Mouse (Mus musculus) liver, adult 2 months (tissue): ENCODE results near the gene Nhsl1. TPM values are rescaled to one million over a fixed set of nuclear protein-coding genes. Genes with fewer than 3 reads are reported as not detected.
"Not testable (repeated sequence)": the region's sequence is repeated elsewhere in the genome, so short reads cannot be mapped to it uniquely, and the experiment has no call there.

Experiments used
- DNase-seq: peaks from one replicate; pipeline ENCODE4 v3.0.0-alpha.2; 2011; ENCODE audit warnings: low read depth, low spot score; ENCODE audit errors: extremely low read depth
- H3K27ac ChIP-seq: fragments of 200-500 bp; replicated peaks from 2 replicates; pipeline ENCODE4 v1.5.1; 2012; ENCODE audit warnings: low read depth, mild to moderate bottlenecking, control low read depth, inconsistent platforms, low read length; ENCODE audit not compliant: insufficient read depth
- H3K27me3 ChIP-seq: fragments of 200-500 bp; 2 replicates; pipeline ENCODE4 v1.6.1; 2012; ENCODE audit warnings: mild to moderate bottlenecking, moderate library complexity, low read length, inconsistent platforms; ENCODE audit not compliant: control insufficient read depth, insufficient read depth
- H3K36me3 ChIP-seq: fragments of 200-500 bp; 2 replicates; pipeline ENCODE4 v1.6.1; 2012; ENCODE audit warnings: low read length, inconsistent platforms; ENCODE audit not compliant: control insufficient read depth, insufficient read depth
- H3K4me1 ChIP-seq: fragments of 200-500 bp; 2 replicates; pipeline ENCODE4 v1.6.1; 2011; ENCODE audit warnings: low read length; ENCODE audit not compliant: control insufficient read depth, insufficient read depth
- H3K4me3 ChIP-seq: fragments of 200-500 bp; 2 replicates; pipeline ENCODE4 v1.5.1; 2011; ENCODE audit warnings: low read depth, mild to moderate bottlenecking, control low read depth, low read length, moderate library complexity; ENCODE audit not compliant: insufficient read depth
- H3K79me2 ChIP-seq: fragments of 200-500 bp; 2 replicates; pipeline ENCODE4 v1.6.1; 2012; ENCODE audit warnings: inconsistent platforms, mild to moderate bottlenecking, low read length, moderate library complexity; ENCODE audit not compliant: control insufficient read depth, insufficient read depth
- H3K9ac ChIP-seq: fragments of 200-500 bp; 2 replicates; pipeline ENCODE4 v1.6.1; 2012; ENCODE audit warnings: low read depth, mild to moderate bottlenecking, control low read depth, inconsistent platforms, low read length
- CTCF ChIP-seq: fragments of 200-500 bp; IDR thresholded peaks from 2 replicates; pipeline ENCODE4 v1.5.1; 2011; ENCODE audit warnings: low read depth, low read length, control low read depth
- POLR2A ChIP-seq: fragments of 200-500 bp; IDR thresholded peaks from 2 replicates; pipeline ENCODE4 v1.6.1; 2011; ENCODE audit warnings: low read length, control low read depth; ENCODE audit not compliant: insufficient read depth; ENCODE audit errors: extremely low read depth
- WGBS: fragments of 180-500 bp; shearing (Covaris S2); methylation state at CpG from one replicate; pipeline ENCODE4 v1.1.7; 2018; 5-methylcytosine and 5-hydroxymethylcytosine counted together
- polyA plus RNA-seq: library from polyadenylated mRNA; depleted of rRNA; stranded (reverse); fragments of >200 nt; gene quantifications from 2 replicates; pipeline ENCODE4 v1.2.3, GENCODE M21; 2012; rRNA removed
- total RNA-seq: library from RNA; depleted of rRNA; stranded (reverse); fragments of >200 nt; gene quantifications from 2 replicates; pipeline ENCODE4 v1.2.3, GENCODE M21; 2014; rRNA removed

Gene Nhsl1
- total and polyA plus RNA-seq, 2 experiments, result 2.6 to 2.8 TPM

GRCm38 (mm10) chr10:18549321-18550216 lies 230.8 kb downstream of the Nhsl1 start:
- TF ChIP-seq CTCF (no peak), POLR2A (no peak)
- no peaks in the 10 kb centered on the region for H3K27me3 ChIP-seq
- H3K4me1 ChIP-seq, result no peaks in the 10 kb centered on the region
- no peak for DNase-seq
- no peaks in the 10 kb centered on the region for H3K79me2 ChIP-seq
- H3K27ac ChIP-seq, result no peak overlapping the region
- WGBS, result 15% methylated on average over 35 of the region's 35 CpGs
- no peak overlapping the region for H3K4me3 ChIP-seq
- H3K36me3 ChIP-seq, result no peaks in the 10 kb centered on the region
- no peak overlapping the region for H3K9ac ChIP-seq

- H3K4me1 ChIP-seq, H3K27ac ChIP-seq, DNase-seq, H3K4me3 ChIP-seq, H3K9ac ChIP-seq, H3K27me3 ChIP-seq, H3K36me3 ChIP-seq, H3K79me2 ChIP-seq: not testable (repeated sequence)
- 82% methylated on average over 9 of the region's 9 CpGs for WGBS
Observed at GRCm38 (mm10) chr10:18559076-18559475, 240.3 kb downstream of the Nhsl1 start.

- TF ChIP-seq POLR2A (no peak), CTCF (no peak)
- DNase-seq, result no peak
Observed at GRCm38 (mm10) chr10:18561445-18561844, 242.7 kb downstream of the Nhsl1 start.

GRCm38 (mm10) chr10:18562940-18563339 lies 244.2 kb downstream of the Nhsl1 start:
- H3K27me3 ChIP-seq, result no peaks in the 10 kb centered on the region
- H3K4me1 ChIP-seq, result no peaks in the 10 kb centered on the region
- H3K36me3 ChIP-seq, result no peaks in the 10 kb centered on the region
- H3K4me3 ChIP-seq, result no peak overlapping the region
- no peaks in the 10 kb centered on the region for H3K79me2 ChIP-seq
- WGBS, result 1% methylated on average over 4 of the region's 4 CpGs
- TF ChIP-seq POLR2A (no peak), CTCF (peak; percentile 61)
- H3K9ac ChIP-seq, result no peak overlapping the region
- peak; percentile 19 for DNase-seq
- no peak overlapping the region for H3K27ac ChIP-seq

More at GRCm38 (mm10) chr10:18561445-18561844, 242.7 kb downstream of the Nhsl1 start:
- no peak overlapping the region for H3K4me3 ChIP-seq
- H3K27ac ChIP-seq, result no peak overlapping the region
- 47% methylated on average over 5 of the region's 5 CpGs for WGBS
- no peak overlapping the region for H3K9ac ChIP-seq
- H3K4me1 ChIP-seq, result no peaks in the 10 kb centered on the region
- no peaks in the 10 kb centered on the region for H3K36me3 ChIP-seq
- H3K27me3 ChIP-seq, result no peaks in the 10 kb centered on the region
- H3K79me2 ChIP-seq, result no peaks in the 10 kb centered on the region

- Histone ChIP-seq H3K4me1 (no peaks in the 10 kb centered on the region), H3K4me3 (no peak overlapping the region), H3K9ac (no peak overlapping the region), H3K79me2 (no peaks in the 10 kb centered on the region), H3K36me3 (no peaks in the 10 kb centered on the region), H3K27ac (no peak overlapping the region), H3K27me3 (no peaks in the 10 kb centered on the region)
- TF ChIP-seq POLR2A (no peak), CTCF (peak; percentile 72)
- WGBS, result 59% methylated on average over 2 of the region's 2 CpGs
- DNase-seq, result peak; percentile 17
Observed at GRCm38 (mm10) chr10:18572581-18572980, 253.8 kb downstream of the Nhsl1 start.

Other genes starting within 250 kb of the Nhsl1 start
- gene Ect2l, start 108.1 kb upstream of the Nhsl1 start, total RNA-seq, result not detected in 2 replicates
- gene Ect2l, start 108.1 kb upstream of the Nhsl1 start, polyA plus RNA-seq, result not detected in 2 replicates
- gene Ccdc28a, start 84.0 kb upstream of the Nhsl1 start, total RNA-seq, result 19.7 and 20.9 TPM in 2 replicates
- 20.5 and 21.7 TPM in 2 replicates for gene Ccdc28a, start 84.0 kb upstream of the Nhsl1 start, polyA plus RNA-seq
- 0.28 and 0.40 TPM in 2 replicates for gene Hebp2, start 227.1 kb downstream of the Nhsl1 start, total RNA-seq
- 0.10 and 0.33 TPM in 2 replicates for gene Hebp2, start 227.1 kb downstream of the Nhsl1 start, polyA plus RNA-seq